Mouse (Mus musculus) limb, embryonic 14.5 days (tissue): ENCODE data around the gene St3gal6. TPM values are rescaled to one million over a fixed set of nuclear protein-coding genes. Genes with fewer than 3 reads are reported as not detected.

Source experiments
- ATAC-seq: fragments of 200-750 bp; cut with Nextera tagmentation; 2 replicates; pipeline ENCODE4 v1.8.0; 2017; ENCODE audit warnings: low read depth, moderate number of reproducible peaks, moderate TSS enrichment; ENCODE audit not compliant: low FRiP score
- DNase-seq: peaks from one replicate; pipeline ENCODE4 v3.0.0-alpha.2; 2015; ENCODE audit warnings: low spot score
- H3K27ac ChIP-seq: fragments of 300-500 bp; sonication (generic); replicated peaks from 2 replicates; pipeline ENCODE4 v1.5.1; 2014; ENCODE audit warnings: low read depth, mild to moderate bottlenecking, low read length, moderate library complexity, mixed read lengths
- H3K27me3 ChIP-seq: fragments of 300-500 bp; sonication (generic); 2 replicates; pipeline ENCODE4 v1.6.1; 2014; ENCODE audit warnings: low read length, mixed read lengths; ENCODE audit not compliant: control insufficient read depth, insufficient read depth
- H3K36me3 ChIP-seq: fragments of 300-500 bp; sonication (generic); 2 replicates; pipeline ENCODE4 v1.6.1; 2014; ENCODE audit warnings: mild to moderate bottlenecking, low read length, moderate library complexity, mixed read lengths; ENCODE audit not compliant: control insufficient read depth, insufficient read depth
- H3K4me1 ChIP-seq: fragments of 300-500 bp; sonication (generic); 2 replicates; pipeline ENCODE4 v1.6.1; 2014; ENCODE audit warnings: antibody characterized with exemption, low read length, mixed read lengths; ENCODE audit not compliant: control insufficient read depth, insufficient read depth
- H3K4me2 ChIP-seq: fragments of 300-500 bp; sonication (generic); replicated peaks from 2 replicates; pipeline ENCODE4 v1.6.1; 2014; ENCODE audit warnings: low read depth, mild to moderate bottlenecking, low read length, moderate library complexity; ENCODE audit not compliant: severe bottlenecking
- H3K4me3 ChIP-seq: fragments of 300-500 bp; sonication (generic); replicated peaks from 2 replicates; pipeline ENCODE4 v1.5.1; 2014; ENCODE audit warnings: low read length
- H3K9ac ChIP-seq: fragments of 300-500 bp; sonication (generic); 2 replicates; pipeline ENCODE4 v1.6.1; 2014; ENCODE audit warnings: mild to moderate bottlenecking, low read depth, low read length, moderate library complexity; ENCODE audit not compliant: severe bottlenecking
- H3K9me3 ChIP-seq: fragments of 300-500 bp; sonication (generic); 2 replicates; pipeline ENCODE4 v1.6.1; 2016; ENCODE audit warnings: low read length; ENCODE audit not compliant: control insufficient read depth
- POLR2A ChIP-seq: fragments of 200-500 bp; IDR thresholded peaks from 2 replicates; pipeline ENCODE4 v1.8.0; 2012; ENCODE audit warnings: inconsistent platforms, mild to moderate bottlenecking, moderate library complexity, borderline replicate concordance; ENCODE audit not compliant: insufficient read depth, insufficient read length; ENCODE audit errors: extremely low read depth
- WGBS: fragments of 180-500 bp; shearing (Covaris S2); extraction: QIAGEN DNeasy Blood & Tissue Kit; methylation state at CpG from one replicate; pipeline ENCODE4 v1.1.7; 2014; 5-methylcytosine and 5-hydroxymethylcytosine counted together
- polyA plus RNA-seq, 2 experiments: library from polyadenylated mRNA; depleted of rRNA in 1 of 2; stranded (reverse) in 1 of 2; unstranded in 1 of 2; fragments of >200 nt; fragmentation: Nextera tagmentation in 1 of 2; extraction: Ambion mirVana in 1 of 2; gene quantifications; 2 replicates each; pipeline versions ENCODE4 v1.2.1 to v1.2.3; 2012 to 2014

The St3gal6 gene
- polyA plus RNA-seq, 2 experiments = 12.8 to 15.2 TPM

GRCm38 (mm10) chr16:58521182-58521581 is 2.9 kb downstream of the St3gal6 start:
- Histone ChIP-seq H3K4me3 (no peak overlapping the region), H3K9me3 (peaks cover 3% of the 10 kb centered on the region; the same call in 1 of the 2 replicates), H3K4me2 (peak overlapping the region; percentile 76; the same call in 1 of the 2 replicates), H3K27me3 (no peaks in the 10 kb centered on the region), H3K9ac (no peak overlapping the region), H3K27ac (no peak overlapping the region), H3K36me3 (no peaks in the 10 kb centered on the region), H3K4me1 (peaks cover 3% of the 10 kb centered on the region; the same call in 1 of the 2 replicates)
- no peak for DNase-seq
- no peak for TF ChIP-seq POLR2A
- WGBS = 70% methylated on average over 4 of the region's 4 CpGs
- ATAC-seq = no peak

GRCm38 (mm10) chr16:58520457-58520856 is 3.6 kb downstream of the St3gal6 start:
- TF ChIP-seq POLR2A = no peak
- Histone ChIP-seq H3K9me3 (peaks cover 3% of the 10 kb centered on the region; the same call in 1 of the 2 replicates), H3K4me2 (no peak overlapping the region), H3K4me1 (peaks cover 3% of the 10 kb centered on the region; the same call in 1 of the 2 replicates), H3K36me3 (no peaks in the 10 kb centered on the region), H3K4me3 (no peak overlapping the region), H3K27me3 (no peaks in the 10 kb centered on the region), H3K27ac (no peak overlapping the region), H3K9ac (no peak overlapping the region)
- WGBS = 85% methylated on average over 6 of the region's 6 CpGs
- DNase-seq (no peak), ATAC-seq (no peak)

GRCm38 (mm10) chr16:58519650-58520073 is 4.4 kb downstream of the St3gal6 start:
- ATAC-seq = no peak
- no peak overlapping the region for H3K27ac ChIP-seq
- H3K4me2 ChIP-seq = no peak overlapping the region
- H3K36me3 ChIP-seq = no peaks in the 10 kb centered on the region
- no peaks in the 10 kb centered on the region for H3K27me3 ChIP-seq
- no peak overlapping the region for H3K4me3 ChIP-seq
- TF ChIP-seq POLR2A = no peak
- no peak overlapping the region for H3K9ac ChIP-seq
- 58% methylated on average over 11 of the region's 11 CpGs for WGBS
- DNase-seq = no peak
- peaks cover 3% of the 10 kb centered on the region; the same call in 1 of the 2 replicates for H3K4me1 ChIP-seq
- peaks cover 3% of the 10 kb centered on the region; the same call in 1 of the 2 replicates for H3K9me3 ChIP-seq

- Histone ChIP-seq H3K9ac (no peak overlapping the region), H3K4me1 (peaks cover 14% of the 10 kb centered on the region), H3K27me3 (no peaks in the 10 kb centered on the region), H3K36me3 (no peaks in the 10 kb centered on the region), H3K4me3 (no peak overlapping the region), H3K27ac (no peak overlapping the region), H3K4me2 (no peak overlapping the region), H3K9me3 (no peaks in the 10 kb centered on the region)
- ATAC-seq (no peak), DNase-seq (no peak)
- TF ChIP-seq POLR2A = no peak
- 77% methylated on average over 7 of the region's 7 CpGs for WGBS
These were observed 6.9 kb downstream of the St3gal6 start for GRCm38 (mm10) chr16:58516960-58517798.

GRCm38 (mm10) chr16:58516161-58516560 is 7.9 kb downstream of the St3gal6 start:
- no peak for ATAC-seq
- Histone ChIP-seq H3K4me3 (no peak overlapping the region), H3K9ac (no peak overlapping the region), H3K36me3 (no peaks in the 10 kb centered on the region), H3K27ac (no peak overlapping the region), H3K27me3 (no peaks in the 10 kb centered on the region), H3K4me1 (peaks cover 14% of the 10 kb centered on the region), H3K4me2 (no peak overlapping the region), H3K9me3 (no peaks in the 10 kb centered on the region)
- WGBS = 93% methylated on average over 2 of the region's 2 CpGs
- no peak for DNase-seq
- no peak for TF ChIP-seq POLR2A
